Mouse (Mus musculus): ENCODE measurements around the gene Nup62.
"Not testable (repeated sequence)": the region's sequence is repeated elsewhere in the genome, so short reads cannot be mapped to it uniquely, and the experiment has no call there.

Nup62 gene

GRCm38 (mm10) chr7:44863982-44864494 lies 48.1 kb downstream of the Nup62 start:
- DNase-seq (ENCODE audit: low spot score in 2 of 2): no peak

GRCm38 (mm10) chr7:44864595-44865542 lies 49.0 kb downstream of the Nup62 start:
- DNase-seq (ENCODE audit: low spot score in 2 of 2): no peak

- DNase-seq (ENCODE audit: low spot score in 2 of 2): no peak
These were observed 50.6 kb downstream of the Nup62 start for GRCm38 (mm10) chr7:44866276-44867009.

- DNase-seq (ENCODE audit: low spot score in 2 of 2): no peak
These were observed 51.3 kb downstream of the Nup62 start for GRCm38 (mm10) chr7:44867010-44867702.

- no peak for DNase-seq (ENCODE audit: low spot score in 2 of 2)
These were observed 51.9 kb downstream of the Nup62 start for GRCm38 (mm10) chr7:44867802-44868201.

GRCm38 (mm10) chr7:44868465-44868864 lies 52.6 kb downstream of the Nup62 start:
- DNase-seq (ENCODE audit: low spot score in 2 of 2): no peak

GRCm38 (mm10) chr7:44868919-44869696 lies 53.2 kb downstream of the Nup62 start:
- no peak for DNase-seq (ENCODE audit: low spot score in 2 of 2)

- DNase-seq (ENCODE audit: low spot score in 2 of 2): peak; percentile 90 to 97
These were observed 54.0 kb downstream of the Nup62 start, which contains the start of gene Ptov1 for GRCm38 (mm10) chr7:44869697-44870528. TSS of gene Ptov1 (minus strand) at chr7:44869788.

- DNase-seq (ENCODE audit: low spot score in 2 of 2): no peak
These were observed 54.7 kb downstream of the Nup62 start for GRCm38 (mm10) chr7:44870614-44871013.

- DNase-seq (ENCODE audit: low spot score in 2 of 2): no peak
These were observed 55.3 kb downstream of the Nup62 start for GRCm38 (mm10) chr7:44871181-44871580.

- not testable (repeated sequence) for DNase-seq (ENCODE audit: low spot score in 2 of 2)
These were observed 55.9 kb downstream of the Nup62 start for GRCm38 (mm10) chr7:44871774-44872173.

GRCm38 (mm10) chr7:44877833-44878232 lies 61.9 kb downstream of the Nup62 start:
- no peak for DNase-seq (ENCODE audit: low spot score in 2 of 2)
